Mouse (Mus musculus) CD4-positive, CD25-positive, alpha-beta regulatory T cell, adult 2 months (primary cell): ENCODE data around the gene Slc5a8.
A peak's percentile ranks its signal among the peaks of the same experiment; 100 is the strongest.

Experiments used
- DNase-seq: peaks from one replicate; pipeline ENCODE4 v3.0.0-alpha.2; 2012; ENCODE audit warnings: low read depth, low spot score

The Slc5a8 gene

DNA sequence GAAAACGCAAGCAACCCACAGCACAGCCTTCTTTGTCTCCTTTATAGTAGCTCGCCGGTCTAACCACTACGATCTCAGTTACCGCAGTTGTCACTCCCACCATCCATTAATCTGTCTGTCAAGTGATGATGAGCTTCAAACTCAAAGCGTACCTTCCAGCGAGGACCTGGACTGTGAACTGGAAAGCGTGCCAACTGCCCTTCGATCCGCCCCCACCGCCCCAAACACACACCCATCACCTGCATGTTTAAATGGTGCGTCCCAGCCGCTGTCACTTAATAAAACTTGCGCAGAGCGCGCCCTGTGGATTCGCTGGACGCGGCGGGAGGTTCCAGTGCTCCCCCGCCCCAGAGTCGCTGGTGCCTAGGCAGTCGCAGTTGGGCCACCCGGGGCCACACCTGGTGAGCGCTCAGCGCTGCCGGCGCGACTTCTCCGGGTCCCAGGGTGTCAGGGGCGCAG lies at the start of gene Slc5a8:
Gene Slc5a8, plus strand, starts transcription at position 361 of the 459 bp plus-strand sequence.
- no peak for DNase-seq

DNA sequence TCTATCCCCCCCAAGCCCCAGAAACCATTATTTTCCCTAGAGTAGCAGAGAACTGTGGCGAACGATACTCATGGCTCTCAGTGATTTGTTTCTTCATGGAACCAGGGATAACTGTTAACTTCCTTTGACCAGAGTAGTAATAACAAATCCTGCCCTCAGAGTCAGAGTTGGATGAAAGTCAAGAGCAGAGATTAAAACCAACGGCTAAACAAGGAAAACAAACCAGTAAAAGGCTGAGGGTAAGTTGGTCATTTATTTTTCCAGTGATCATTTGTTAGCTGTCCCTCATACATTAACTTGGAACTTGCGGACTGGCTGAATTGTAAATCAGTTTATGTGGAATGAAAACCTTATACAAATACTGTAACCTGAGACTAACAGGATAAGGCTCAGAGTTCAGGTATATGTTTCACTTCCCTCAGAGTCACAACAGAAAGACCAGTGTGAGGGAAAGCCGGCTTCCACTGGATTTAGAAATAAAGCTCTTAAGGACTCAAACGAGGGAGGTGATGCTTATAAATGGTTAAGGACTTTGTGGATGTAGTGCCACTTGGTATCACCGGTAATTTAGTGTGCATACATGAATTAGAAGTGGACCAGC lies 36.8 kb upstream of the Slc5a8 start:
- no peak for DNase-seq

DNA sequence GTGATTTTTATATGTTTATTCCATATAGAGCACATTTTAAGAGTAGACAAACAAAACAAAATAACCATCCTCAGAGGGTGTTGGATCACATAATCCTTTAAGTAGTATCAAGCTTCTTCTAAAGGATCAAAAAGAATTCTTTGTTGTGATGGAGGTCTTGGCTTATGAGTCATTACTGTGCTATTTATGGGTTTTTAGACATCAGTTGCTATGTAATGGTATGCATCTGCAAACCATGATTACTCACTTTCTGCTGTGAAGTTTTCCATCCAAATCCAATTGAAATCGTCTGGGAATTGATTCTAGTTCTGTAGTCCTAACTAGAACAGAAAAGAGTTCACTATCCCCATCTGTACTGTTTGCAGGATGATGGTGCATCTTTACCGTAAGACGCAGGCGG lies 35.8 kb upstream of the Slc5a8 start:
- no peak for DNase-seq

DNA sequence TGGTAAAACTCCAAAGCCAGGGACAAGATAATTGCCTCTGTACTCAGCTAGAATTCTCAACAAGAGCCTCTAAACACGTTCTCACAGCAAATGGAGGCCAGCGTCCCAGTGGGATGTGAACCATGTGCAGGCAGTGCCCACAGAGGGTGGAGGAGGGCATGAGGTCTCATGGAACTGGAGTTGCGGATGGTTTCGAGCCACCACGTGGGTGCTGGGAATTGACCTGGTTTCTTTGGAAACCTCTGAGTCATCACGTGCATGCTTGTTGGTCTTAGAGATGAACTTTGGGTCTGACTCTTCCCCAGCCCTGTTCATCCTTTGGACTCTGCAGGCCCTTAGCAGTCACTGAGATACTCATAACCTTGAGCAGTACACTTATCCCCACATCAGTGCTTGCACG lies 32.5 kb upstream of the Slc5a8 start:
- DNase-seq, result no peak

DNA sequence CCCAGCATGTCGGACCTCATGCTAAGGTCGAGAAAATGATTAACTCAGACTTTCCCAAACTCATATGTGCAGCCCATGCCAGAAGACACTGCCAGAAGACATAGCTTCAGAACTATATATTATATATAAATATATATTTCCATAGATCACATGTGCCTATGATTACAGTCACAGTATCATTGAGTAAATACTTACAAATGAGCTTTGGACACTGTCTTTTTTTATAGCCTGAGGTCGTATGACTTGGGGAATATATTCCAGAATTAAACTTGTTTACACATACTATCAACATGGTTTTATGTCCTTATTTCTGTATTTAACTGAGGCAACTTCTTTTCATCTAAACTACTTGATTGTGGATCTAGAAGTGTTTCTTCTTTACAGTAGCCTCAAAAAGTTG lies 24.9 kb upstream of the Slc5a8 start:
- DNase-seq, result no peak

DNA sequence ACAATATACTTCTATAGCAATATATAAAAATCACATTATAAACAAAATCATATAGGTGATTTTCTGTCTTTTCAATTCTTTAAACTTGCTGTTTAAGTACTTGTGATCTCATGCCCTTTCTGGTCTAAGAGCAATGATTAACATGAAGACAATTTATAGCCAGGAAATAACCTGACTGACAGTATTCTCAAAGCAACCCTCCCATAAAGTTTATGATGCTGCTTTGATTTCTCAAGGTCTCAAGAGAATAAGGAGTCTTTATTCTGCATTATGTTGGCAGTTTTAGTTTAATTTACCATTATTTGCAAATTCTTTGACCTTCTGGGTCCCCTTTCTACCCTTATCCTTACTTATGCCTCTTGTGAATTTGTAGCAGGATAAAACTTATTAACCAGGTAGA lies 24.4 kb upstream of the Slc5a8 start:
- no peak for DNase-seq

DNA sequence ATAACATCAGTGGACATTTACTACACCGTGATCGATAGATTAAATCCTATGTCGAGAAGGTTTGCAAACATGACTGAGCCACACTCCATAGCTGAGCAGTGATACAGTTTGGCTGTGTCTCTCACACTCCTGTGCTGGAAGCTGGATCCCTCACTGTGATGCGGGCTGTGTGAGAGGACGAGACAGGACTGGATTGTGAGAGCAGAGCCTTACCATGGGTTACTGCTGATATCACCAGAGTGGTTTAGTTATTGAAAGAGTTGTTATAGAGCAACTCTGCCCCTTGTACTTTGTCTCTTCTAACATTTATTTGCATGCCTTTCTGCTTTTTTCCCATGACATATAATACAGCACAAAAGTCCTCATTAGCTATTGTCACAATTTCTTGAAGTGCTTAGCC lies 23.5 kb upstream of the Slc5a8 start:
- DNase-seq, result no peak

DNA sequence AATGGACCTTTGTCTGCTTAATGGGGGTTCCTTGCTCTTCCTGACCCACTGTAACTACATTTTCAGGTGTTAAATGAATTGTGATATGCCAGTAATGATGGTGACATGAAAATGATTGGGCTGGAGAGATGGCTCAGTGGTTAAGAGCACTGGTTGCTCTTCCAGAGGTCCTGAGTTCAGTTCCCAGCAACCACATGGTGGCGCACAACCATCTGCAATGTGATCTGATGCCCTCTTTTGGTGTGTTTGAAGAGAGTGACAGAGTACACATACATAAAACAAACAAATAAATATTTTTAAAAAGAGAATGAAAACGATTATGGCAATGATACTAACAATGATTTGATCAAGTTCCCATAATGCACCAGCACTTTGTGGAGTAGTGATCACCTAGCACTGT lies 19.8 kb upstream of the Slc5a8 start:
- DNase-seq, result no peak

DNA sequence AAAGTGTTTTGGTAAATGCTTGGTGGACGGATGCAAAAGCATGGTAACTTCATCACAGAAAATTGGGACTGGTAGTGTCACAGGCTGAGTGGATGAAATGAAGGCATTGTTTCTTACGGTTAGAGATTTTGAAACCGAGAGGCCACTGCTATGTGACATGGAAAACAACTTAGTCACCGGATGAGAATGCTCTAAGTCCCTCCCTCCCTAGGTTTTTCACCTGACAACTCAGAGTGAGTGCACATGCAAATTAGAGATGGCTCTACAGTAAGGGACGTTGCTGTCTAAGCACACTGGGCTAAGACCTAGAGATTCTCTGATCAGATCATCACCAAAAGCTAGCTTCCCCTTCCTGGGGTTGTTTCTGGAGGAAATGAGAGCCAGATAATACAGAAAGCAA lies 10.9 kb upstream of the Slc5a8 start:
- peak; percentile 37 for DNase-seq

DNA sequence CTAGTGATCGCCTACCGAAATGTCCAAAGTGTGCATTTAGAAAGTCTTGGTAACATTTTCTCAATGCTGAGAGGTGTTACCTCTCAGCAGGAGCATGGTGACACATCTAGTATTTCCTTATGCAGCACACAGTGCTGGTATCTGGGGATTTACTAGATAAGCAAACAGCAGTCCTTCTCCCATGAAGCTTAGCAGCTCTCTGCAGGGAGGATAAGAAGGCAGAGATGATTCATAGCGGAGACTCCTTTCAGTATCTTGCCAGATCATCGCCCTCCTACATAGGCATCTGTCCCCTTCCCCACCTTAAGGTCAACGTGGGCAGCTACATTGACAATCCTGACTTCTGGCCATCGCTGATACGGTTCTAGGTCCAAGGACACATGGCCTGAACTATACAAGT lies 8.4 kb upstream of the Slc5a8 start:
- DNase-seq, result no peak

DNA sequence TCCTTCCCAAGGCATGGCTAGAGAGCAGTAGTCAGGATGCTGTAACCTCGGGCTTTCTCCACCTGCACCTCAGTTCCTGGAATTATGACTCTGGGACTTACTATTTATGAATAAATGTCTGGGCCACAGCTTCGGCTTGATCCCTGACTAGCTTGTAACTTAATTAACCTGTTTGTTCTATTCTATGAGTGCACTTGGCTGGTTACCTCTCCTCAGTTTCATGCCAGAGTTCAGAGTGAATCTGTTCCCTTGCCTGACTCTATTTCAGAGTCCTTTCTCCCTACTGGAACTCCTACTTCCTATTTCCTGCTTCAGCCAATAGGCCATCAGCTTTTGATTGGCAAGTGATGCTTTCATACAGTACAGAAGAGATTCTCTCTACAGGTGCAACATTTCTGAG lies 2.1 kb upstream of the Slc5a8 start:
- DNase-seq, result no peak

DNA sequence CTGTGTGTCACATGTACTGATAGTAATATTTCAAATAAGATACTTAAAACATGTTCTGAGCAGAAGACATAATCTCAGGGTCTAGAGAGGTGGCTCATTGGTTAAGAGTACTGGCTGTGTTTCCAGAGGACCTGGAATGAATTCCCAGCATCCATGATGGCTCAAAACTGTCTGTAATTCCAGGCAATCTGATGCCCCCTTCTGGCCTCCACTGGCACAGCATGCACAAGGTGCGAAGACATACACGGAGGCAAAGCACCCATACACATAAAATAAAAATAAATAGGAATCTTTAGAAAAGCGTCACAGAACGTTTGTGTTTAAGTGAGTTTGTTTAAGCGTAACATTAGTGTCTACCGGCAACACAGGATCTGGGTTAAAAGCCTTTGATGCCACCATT lies 956 bp upstream of the Slc5a8 start:
- no peak for DNase-seq

DNA sequence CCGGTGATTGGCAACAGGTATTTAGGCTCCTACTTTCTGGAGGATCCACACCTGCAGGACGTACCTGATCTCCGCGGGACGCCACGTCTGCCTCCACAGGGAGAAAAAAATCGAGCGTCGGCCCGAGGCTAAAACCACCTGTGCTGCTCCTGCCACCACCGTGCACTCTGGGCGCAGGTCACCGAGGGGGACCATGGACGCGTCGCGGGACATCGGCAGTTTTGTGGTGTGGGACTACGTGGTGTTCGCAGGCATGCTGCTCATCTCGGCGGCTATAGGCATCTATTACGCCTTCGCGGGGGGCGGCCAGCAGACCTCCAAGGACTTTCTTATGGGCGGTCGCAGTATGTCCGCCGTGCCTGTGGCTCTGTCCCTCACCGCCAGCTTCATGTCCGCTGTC lies 322 bp downstream of the Slc5a8 start:
- no peak for DNase-seq

DNA sequence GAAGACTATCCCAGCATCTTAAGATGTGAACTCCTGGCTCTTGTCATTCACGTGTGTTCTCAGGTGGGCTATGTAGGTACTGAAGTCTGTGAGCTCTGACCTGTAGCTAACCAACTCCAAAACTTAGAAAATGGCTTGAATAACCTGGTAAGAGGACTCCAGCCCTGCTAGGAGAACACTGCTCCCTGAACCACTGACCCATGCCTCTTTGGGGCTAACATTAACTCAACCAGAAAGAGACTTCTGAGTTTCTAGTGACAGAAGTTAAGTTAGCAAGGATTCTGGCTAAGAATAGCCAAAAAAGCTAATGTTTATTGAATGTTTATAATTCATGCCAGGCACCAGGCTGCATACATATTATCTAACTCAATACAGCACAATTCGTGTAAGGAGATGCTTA lies 2.6 kb downstream of the Slc5a8 start:
- DNase-seq, result no peak

DNA sequence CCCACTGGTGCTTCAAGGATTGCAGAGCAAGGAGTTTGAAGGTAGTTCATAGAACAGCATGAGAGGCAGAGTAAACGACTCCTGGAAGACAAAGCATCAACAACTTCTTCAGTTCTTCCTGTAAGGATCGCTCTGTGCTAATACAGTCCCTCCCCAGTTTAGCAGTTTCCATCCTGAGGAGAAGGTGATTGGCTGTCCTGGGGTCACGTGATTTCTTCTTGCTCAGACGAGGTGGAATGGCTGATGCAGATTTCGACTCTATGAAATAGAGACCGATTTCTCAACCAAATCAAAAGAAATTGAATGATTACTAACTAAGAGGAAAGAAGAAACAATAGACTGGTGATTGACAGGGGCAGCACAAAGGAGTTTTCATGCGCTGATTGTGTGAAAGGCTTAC lies 5.6 kb downstream of the Slc5a8 start:
- DNase-seq, result no peak

DNA sequence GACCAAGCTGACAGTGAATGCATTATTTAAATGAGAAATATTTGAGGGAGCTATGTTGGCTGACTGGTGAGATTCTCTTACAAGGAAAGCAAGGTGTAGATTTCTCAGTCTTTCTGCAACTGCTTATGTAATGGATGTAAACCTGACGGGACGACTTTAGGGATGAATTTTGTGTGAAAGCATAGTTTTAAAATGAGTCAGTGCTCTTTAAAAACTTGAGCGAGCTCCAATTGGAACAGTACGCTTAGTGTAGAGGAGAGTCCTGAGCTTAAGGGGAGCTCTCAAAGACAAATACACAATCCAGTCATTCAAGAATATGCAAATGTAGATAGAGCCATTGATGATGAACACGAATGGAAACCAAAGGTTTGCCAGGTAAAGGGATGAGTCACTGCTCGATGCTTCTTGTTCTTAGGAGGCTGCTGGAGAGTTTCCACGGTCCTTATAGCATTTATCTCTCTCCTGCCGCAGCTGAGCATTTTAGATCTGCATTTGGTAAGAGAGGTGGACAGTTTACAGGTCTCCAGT lies 6.8 kb downstream of the Slc5a8 start:
- DNase-seq, result no peak

DNA sequence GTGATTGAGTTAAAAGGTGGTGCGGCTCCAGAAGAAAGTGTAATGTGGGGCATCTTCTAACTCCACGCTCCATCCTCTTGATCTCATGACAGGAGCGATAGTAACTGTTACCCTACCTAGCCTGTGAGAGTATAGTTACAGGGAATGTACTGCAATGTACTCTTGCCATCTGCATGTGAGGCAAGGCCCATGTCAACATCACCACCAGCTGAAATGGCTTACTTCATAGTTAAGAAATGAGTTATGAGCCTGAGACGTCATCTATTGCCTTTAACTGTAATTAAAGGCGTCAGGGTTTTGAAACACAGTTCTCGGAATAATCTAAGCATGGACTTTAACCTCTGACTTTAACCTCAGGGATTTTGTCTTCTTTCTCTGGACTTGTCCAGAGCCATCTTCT lies 11.2 kb downstream of the Slc5a8 start:
- no peak for DNase-seq

DNA sequence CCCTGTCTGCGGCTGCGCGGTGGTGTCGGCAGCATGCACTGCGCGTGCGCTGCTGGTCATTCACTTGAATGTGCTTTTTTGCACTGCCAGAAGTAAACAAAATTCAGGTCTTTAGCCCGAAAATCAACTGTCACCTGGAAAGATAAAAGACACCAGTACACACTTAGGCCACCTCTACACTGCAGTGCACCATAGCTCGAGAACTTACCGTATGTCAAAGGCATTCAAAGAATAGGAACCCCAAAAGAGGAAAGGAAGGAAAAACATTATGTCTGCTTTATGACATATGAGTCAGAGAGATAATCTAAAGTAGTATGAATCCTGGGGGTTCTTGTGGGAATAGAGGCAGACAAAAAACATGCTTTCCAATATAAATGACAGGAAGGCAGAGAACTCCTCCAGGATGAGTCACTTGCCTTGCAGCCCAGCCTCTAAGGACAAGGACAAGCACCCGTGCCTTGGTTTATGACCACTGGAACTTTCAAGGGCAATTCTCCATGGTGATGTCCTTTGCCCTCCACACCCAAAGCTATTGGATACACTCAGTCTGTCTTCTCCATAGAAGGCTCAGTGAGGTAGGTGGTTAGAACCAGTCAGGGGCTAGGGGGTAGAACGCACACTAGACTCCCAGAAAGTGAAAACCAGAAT lies 64.0 kb downstream of the Slc5a8 start:
- no peak for DNase-seq

DNA sequence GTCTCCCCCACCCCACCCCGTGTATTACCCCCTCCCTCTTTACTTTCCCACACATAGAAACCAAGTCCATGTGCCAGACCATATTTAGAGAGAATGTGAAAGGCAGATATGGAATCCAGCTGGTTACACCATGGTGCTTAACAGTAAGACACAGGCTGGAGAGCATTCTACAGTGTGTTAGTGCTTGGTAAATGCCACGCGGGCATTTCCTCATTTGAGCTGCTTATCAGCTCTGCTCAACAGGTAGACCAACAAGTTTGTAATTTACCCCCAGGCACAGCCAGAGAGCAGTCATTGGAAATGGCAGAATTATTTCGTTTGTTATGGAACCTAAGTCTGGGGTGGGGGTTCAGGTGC lies 64.5 kb downstream of the Slc5a8 start:
- no peak for DNase-seq

DNA sequence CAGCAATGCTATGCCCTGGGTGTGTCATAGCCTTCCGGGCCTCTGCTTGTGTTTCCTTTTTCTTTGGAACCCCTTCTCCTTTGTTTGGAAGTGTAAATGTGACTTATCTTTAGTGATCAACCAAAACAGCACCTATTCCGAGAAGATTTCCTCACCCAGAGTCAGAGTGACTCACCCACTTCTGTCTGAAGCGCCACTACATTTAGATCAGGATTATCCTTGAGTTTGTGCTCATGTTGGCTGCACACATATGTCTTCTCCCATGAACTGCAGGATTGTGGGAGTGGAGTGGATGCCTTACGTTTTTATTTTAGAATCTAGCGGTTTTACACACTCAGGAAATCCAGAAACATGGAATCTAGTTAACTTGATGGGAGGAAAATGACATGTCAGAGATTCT lies 75.0 kb downstream of the Slc5a8 start:
- DNase-seq, result no peak

DNA sequence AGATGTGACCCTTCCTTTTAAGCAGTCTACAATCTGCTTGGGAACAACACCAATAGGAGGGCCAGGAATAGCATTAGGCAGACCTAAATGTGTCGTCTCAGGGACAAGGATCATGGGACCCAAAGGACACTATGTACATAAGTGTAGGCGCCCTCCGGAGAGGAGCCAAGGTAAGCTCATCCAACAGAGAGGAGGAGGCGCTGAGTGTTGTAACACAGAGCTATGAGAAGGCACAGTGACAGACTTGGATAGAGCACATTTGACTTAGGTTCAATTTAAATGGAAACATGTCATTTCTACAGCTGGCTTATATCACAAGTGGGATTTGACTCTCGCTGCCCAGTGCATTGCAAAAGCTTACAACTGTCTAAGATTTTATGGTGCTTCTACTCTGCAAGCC lies 82.8 kb downstream of the Slc5a8 start:
- no peak for DNase-seq

DNA sequence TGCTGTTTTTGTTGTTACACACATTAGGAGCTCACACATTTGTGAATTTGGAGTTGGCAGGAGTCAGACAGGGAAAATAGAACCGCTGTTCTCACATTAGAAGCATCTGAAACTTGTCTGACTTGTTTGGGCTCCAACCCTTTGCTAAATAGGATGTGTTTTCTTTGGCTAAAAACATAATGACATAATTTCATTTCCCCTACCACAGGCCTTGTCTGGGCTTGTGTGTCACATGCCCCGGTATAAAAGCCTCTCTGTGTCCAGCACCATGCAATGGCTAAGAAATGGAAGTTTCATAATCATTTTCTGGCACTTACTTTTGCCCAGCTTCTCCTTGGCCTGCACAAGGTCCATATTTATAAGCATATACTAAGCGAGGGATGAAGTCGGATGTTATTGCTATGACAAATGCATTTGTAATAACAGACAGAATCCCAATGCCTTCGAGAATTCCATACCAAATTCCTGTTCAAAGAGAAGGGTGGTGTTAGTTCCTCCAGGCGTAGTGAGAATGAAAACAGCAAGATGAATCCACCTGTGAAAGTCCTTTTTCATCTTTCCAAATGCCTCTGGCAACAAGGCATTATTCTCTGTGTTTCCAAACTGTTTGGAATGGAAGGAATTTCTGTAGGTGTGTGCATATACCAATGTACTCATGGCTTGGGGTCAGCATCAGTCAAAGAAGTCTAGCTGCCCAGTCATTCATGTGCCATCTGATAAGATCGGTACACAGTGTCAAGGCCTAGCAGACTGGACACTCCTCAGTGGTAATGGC lies 85.3 kb downstream of the Slc5a8 start:
- no peak for DNase-seq

DNA sequence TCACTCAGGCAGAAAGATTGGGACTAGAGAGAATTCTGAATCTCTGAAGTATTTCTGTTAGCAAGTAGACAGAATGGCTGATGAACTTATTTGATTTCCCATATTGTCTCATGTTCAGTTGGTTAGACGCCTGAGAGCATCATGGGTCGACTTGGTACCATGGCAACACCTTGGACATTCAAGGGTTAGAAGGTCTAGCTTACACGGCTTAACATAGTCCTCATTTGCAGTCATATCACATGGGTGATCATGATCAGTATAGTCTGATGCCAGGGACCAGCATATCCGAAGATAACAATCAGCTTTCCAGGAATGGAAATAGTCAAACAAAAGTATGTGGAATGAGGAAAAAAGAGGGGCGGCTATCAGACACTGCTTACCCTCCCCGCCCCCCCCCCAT lies 93.1 kb downstream of the Slc5a8 start:
- DNase-seq, result no peak
